Mouse (Mus musculus): Measurements from ENCODE around the gene Gm128. TPM values are rescaled to one million over a fixed set of nuclear protein-coding genes. Genes with fewer than 3 reads are reported as not detected.

Gm128 gene
- total RNA-seq, 2 experiments from 2014 or later, result 0.12 TPM; not detected in 1

DNA sequence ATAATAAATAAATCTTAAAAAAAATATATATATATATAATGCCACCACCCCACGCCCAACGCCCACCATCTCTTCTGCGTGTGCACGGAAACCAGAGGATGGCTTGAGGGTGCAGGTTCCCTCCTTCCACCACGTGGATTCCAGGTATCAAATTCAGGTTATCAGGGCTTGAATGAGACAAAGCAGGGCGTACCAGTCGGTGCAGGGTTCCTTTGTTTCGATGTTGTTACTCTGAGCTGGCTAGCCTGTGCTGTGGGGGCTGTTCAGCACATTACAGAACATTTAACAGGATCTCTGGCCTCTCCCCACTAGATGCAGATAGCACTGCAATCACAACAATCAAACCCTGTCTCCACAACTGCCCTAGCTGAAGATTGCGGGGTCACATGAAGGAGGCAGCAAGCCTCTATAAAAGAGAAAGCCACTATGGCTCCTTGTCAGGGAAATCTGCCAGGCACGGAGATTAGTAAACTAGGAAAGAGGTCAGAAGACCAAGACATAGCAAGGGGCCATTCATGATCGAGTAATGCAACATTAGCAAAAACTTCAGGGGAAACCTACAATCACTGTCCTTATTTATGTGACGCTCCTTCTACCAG, 29.5 kb upstream of the Gm128 start:
- DNase-seq, result no peak
- intact Hi-C loops (cut with DNase I), result no loop called here

DNA sequence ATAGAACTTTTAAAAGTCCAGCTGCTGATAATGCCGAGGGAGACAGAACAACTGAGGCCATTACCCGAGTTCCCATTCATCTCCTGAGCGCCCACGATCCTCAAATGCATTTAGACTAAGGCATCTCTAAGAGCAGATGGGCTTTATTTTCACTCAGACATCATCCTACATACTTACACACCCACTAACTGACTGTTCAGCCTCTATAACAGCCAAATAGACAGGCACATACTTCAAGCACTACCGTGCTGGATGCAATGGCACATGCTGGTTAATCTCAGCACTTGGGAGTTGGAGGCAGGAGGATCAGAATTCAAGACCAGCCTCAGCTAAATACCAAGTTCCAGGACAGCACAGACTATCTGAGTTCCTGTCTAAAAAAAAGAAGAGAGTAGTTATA, 28.4 kb upstream of the Gm128 start:
- intact Hi-C loops (cut with DNase I), result no loop called here
- DNase-seq, result no peak

DNA sequence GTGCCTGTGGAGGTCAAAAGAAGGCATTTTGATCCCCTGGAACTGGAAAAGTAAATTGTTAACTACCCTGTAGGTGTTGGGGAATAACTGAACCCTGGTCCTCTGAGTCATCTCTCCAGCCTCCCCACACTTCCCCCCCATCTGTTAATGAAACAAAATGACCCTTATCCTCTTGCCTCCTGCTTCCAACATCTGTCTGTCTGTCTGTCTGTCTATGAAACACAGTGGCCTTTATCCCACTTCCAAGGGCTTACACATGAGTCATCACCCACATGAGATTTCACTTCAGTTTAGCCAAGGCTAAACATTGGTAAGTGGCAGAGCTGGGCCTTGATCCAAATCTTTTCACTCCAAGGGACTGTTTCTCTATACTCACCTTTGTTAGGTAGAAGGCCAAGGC, 26.5 kb upstream of the Gm128 start:
- intact Hi-C loops (cut with DNase I), result no loop called here
- DNase-seq, result no peak

DNA sequence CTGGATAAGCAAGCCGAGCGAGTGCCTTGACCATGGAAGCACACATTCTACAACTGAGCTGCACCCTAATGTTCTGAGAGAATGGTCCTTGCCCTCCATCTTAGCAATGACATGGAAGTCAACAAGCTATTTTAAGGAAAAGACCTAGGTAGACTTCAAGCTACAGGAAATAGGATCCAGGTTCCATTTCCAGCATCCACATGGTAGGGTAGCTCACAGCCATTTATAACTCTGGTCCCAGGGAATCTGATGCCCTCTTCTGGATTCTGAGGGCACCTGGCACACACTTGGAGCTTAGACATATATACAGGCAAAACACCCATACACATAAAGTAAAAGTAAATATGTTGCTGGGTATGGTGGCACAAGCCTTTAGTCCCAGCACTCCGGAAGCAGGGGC, 24.7 kb upstream of the Gm128 start:
- intact Hi-C loops (cut with DNase I), result no loop called here
- no peak for DNase-seq

DNA sequence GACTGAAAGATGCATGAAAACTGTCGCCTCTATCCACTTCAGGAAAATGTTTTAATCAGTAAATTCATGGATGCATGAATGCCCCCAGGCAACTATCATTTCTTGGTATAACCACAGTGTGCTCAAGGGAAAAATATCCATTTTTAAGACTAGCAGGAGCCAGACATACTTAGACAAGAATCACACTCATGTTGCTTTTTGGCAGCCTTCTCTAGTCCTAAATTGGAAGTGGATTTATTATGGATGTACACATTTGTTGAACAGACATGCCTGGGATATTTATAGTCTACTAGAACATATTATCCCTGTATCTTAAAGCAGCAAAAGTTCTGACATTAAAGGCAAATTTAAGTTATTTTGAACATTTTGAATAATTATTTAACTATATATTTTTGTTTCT, 23.3 kb upstream of the Gm128 start:
- intact Hi-C loops (cut with DNase I), result no loop called here
- no peak for DNase-seq

DNA sequence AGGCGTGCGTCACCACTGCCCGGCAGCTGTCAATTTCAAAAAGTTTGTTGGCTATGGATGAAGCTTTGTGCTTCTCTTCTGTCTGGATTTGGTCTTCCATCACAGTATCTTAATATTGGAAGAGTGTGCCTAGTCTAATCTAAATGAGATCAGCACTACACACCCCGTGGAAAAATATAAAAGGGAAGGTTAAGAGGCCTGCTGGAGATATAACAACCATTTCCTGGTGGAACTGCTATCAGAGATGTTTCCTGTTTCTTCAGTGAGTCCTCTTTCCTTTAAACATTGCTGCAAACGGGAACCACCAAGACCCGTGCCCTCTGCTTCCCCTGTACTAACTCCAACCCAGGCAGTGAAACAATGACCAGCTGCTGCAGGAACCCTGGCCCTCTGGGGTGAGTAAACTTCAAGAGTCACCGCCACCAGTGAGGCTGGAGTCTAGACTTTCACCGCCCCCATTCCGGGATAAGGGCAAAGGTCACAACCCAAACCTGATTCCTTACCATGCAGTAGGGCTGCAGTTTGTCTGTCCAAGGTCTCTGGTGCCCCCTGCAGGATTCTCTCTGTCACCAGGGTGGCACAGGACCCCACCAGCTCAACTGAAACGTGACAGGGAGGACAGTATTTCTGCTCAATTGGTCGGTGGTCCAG, 21.8 kb upstream of the Gm128 start:
- intact Hi-C loops (cut with DNase I), result loop anchor here (1.0 to 2.0 kb wide), 2 partner anchors 46 to 121 kb away; partner anchors contain the start of genes Gabpb2 and Tnfaip8l2
- peak; percentile 80 to 82 for DNase-seq

DNA sequence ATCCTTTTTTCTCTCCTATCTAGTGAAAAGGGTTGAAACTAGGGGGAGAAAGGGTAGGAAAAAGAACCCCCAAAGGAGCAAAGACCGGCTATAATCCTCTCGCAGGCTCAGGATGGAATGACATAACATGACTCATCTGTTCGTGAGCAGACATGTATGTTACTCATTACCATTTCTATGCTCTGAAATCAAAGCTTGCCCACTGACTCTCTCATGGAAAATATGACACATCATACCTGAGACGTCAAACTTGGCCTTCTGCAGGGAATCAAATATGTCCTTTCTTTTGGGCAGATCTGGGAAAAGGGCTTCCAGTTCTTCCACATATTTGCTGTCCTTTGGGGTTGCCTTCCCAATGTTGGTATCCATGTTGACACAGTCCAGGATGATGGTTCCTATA, 20.6 kb upstream of the Gm128 start:
- no peak for DNase-seq
- intact Hi-C loops (cut with DNase I), result loop anchor here (2.0 kb wide), 1 partner anchor 45 kb away; the partner anchor contains the start of gene Gabpb2

DNA sequence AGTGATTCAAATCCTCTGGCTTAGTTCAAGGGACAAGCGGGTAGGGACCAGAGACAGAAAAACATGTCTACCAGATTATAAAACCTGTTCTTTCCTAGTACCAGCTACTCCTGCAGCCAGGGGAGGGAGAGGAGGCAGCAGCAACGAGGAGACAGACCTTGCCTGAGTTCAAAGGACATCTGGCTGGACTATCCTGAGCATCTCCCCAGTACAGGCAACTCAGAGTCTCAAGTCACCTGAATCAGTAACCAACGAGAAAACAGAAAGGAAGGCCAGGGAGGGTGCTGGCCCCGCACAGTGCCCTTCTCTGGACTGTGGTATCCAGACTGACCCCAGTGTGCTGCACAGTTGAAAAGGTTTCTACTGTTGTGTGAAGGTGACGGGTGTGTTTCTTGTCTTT, 15.5 kb upstream of the Gm128 start:
- DNase-seq, result no peak
- intact Hi-C loops (cut with DNase I), result no loop called here

DNA sequence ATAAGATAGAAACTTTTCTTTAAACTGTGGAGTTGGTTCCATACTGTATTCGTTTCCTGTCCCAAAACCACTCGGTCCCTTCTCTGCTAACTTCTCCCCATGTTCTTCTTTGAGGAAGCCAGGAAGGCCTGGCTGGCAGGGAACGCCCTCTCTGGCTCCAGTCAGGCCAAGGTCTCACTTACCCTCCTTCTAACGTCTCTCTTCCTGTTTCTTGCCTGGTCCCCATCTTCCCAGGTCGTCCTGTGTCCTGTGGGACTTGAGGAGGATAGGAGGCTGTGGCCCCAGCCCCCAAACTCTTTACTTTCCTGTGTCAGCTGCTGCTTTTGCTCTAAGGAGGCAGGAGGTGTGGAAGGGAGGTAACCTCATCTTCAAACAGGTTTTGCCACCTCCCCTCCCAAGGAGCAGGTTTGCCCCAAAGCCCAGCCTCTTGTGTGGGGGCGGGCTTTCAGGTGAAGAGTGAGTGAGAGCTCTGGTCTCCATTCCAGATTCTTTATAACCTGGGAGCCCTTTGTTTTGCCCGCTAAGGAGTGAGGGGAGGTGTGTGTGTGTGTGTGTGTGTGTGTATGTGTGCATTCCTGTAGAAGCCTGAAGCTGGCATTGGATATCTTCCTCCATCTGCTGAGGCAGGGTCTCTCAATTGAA, 9.5 kb upstream of the Gm128 start, which contains the start of gene Bnipl:
TSS of gene Bnipl (minus strand) at position 411 of the 642 bp plus-strand sequence.
- intact Hi-C loops (cut with DNase I), result no loop called here
- DNase-seq, result no peak

DNA sequence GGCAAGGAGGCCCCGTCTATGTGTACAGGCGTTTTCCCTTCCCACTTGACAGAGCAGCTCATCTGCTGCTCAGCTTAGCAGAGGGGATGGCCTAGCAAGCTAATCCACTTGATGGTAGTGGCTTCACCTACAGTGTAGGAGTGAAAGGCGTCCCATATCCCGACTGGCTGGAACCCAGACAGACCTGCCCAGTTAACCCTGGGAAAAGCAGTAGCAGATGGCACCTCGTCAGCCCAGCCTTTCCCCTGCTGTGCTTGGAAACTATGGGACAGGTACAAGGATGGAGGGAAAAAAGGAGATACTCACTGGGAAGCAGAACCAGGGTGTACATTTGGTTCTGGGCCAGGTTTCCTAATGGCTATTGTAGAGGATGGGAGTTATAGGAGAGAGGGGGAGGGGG, 9.0 kb upstream of the Gm128 start:
- DNase-seq, result no peak
- intact Hi-C loops (cut with DNase I), result no loop called here

DNA sequence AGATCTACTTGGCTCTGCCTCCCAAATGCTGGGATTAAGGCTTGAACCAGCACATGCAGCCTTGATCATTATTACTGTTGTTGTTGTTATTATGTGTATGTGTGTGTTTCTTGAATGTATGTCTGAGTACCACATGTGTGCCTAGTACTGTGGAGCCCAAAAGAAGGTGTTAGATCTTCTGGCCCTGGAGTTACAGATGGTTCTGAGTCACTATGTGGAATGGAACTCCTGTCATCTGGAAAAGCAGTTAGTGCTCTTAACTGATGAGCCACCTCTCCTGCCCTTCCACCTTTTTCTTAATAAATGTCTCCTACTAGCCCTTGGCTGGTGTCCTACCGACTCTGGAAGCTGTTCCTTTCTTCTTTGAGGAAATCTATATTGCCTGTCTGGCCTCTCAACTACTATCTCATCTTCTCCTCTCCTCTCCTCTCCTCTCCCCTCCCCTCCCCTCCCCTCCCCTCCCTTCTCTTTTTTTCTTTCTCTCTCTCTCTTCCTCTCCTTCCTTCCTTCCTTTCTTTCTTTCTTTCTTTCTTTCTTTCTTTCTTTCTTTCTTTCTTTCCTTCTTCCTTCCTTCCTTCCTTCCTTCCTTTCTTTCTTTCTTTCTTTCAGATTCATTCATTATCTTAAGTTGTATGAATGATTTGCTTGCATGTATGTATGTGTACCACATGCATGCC, 6.4 kb upstream of the Gm128 start:
- intact Hi-C loops (cut with DNase I), result no loop called here
- DNase-seq, result no peak

DNA sequence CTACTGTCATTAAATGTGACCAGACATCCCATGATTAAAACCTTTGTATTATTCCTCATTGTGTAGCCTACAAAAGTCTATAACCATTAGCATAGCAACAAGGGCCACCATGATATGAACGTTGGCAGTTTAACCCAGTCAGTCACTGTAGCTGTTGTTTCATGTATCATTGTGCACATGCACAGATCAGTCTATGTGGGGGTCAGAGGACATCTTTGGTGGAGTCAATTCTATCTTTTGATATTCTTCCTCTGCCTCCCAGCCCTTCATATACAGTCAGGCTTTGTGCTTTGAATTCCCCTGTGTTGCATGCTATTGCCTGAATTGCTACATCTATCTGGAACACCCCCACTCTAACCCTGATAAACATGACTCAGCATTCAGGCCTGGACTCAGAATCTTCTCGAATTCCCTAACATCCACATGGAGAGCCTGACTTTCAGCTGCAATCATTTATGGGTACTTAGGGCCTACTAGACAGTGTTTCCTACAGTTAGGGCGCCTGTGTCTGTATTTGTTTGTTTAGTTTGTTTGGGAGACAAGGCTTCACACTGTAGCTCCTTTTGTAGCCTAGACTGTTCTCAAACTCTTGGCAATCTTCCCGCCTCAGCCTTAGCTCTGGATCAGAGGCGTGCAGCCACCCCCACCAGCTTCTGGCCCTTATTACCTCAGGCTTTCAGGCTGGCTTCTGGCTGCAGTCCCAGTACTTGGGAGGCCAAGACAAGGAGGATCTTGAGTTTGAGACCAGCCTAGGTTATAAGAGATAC, 5.2 kb upstream of the Gm128 start:
- peak; percentile 48 to 59 for DNase-seq
- intact Hi-C loops (cut with DNase I), result no loop called here

DNA sequence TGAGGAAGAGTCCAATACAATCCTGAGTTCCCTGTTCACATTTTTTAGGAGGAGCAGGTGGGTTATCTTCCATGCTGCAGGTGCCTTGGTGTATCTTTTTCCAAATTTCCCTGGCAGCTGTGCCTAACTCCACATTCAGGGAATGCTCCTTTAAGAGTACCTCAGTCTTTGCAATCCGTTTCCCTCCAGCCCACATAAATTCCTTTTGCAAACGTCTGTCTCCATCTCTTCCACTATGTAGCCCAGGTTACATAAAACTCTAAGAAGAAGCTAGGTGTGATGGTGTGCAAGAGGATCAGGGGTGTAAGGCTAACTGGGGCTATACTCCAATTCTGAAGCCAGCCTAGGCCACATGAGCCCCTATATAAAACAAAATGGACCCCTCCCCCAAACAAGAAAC, 1.7 kb upstream of the Gm128 start:
- no peak for DNase-seq
- intact Hi-C loops (cut with DNase I), result no loop called here

DNA sequence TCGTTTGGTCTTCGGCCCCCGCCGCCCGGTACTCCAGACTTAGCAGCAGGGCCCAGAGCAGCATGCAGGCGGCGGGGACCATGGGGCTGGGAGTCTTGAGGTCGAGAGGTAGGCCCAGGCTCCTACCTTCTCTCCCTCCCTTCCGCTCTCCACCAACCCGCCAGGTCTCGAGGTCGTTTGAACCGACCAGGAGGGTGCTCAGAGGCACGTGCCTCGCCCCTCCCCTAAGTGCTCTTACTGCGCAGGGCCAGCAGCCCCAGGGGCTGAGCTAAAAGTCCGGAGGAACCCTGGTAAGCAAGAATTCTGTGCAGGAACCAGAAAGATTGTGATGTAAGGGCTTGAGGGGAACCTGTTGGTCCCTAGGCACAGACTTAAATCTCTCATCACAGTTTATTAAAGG, 498 bp downstream of the Gm128 start:
- intact Hi-C loops (cut with DNase I), result no loop called here
- DNase-seq, result no peak

DNA sequence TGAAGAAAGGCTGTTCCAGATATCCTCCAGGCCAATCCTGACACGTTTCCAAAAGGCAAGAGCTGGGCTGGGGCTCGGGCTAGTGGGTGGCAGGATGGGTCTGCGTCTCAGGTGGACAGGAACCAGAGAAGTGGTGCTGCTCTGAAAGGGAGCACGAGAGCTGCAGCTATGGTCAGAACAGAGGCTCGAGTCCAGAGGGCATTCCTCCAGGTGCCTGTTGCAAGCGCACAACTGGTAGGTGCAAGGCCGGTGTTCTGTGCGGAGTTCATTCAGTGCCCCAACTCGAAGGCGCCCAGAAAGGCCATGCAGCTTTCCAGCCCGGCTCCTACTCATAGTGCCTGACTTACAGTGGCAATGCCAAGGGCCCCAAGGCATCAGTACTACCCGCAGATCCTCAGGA, 1.4 kb downstream of the Gm128 start:
- no peak for DNase-seq
- intact Hi-C loops (cut with DNase I), result no loop called here

DNA sequence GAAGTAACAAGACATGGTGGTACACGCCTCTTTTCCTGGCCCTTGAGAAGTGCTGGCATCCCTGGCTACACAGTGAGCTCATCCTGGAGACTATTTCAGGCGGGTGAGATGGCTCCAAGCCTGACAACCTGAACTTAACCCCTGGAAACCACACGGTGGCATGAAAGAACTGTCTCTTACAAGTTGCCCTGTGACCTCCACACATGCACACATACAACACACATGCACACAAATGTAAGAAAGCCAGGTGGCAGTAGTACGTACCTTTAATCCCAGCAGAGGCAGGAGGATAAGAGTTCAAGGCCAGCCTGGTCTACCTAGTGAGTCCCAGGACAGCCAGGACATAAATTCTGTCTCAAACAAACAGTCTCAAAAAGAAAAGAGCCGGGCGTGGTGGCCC, 2.4 kb downstream of the Gm128 start:
- intact Hi-C loops (cut with DNase I), result no loop called here
- no peak for DNase-seq

DNA sequence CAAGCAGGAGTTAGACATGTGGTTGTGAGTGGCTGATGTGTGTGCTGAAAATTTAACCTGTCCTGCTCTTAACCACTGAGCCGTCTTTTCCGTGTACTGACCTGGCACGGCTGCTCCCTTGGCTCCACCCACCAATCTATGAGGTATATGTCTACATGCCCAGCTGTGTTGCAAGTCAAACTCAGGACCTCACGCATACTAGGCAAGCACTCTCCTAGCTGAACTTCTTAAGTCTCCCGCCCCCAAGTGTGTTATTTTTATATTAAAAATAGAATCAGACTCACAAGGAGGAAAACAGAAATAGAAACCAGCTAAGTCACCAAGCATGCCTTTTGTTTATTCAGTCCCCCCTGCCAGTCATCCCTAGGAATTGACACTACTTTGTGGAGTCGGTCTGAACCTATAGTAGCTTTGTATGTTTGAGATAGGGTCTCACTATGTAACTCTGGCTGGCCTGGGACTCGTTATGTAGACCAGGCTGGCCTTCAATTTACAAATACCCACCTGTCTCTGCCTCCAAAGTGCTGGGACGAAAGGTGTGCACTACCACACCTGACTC, 3.8 kb downstream of the Gm128 start:
- intact Hi-C loops (cut with DNase I), result no loop called here
- DNase-seq, result no peak

DNA sequence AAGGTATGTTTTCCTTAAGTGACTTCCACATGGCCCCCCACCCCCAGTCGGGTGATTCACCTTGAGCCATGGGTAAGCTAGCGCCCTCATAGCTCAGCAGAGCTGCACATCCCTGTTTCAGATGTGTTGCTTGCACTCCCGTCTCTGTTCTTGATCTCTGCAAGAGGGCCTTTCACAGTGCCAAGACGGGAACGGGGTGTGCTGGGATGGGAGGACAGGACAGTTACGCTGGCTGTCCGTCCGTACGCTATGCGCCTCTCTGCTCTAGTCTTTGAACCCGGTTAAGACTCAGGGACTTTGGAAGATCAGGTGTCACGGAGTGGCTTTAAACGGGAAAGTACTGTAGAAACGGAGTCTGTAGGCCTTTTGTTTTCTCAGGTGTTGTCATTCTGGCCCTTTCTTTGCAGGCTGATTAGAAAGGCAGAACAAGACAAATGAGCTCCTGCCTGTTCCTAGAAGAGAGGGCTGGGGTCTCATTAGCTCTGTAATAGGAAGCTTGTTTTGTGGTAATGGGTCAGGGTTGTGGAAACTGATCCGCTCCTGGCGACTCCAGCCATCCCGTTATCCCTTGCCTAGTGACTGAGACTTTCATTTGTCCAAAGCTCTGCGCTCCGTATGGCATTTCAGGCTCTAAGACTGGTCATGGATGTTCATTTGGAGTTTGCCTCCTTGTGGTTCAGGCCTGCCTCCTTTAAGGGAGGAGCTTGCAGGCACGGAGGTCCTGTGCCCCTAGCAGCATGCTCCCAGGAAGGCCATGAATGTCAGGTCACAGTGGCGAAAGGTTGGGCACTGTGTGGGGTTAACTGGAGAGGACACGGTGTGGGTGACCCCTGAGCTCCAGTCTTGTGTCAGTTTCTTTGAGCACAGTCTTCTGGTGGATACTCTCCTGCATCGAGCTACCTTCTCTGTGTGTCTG, 5.8 kb downstream of the Gm128 start:
- intact Hi-C loops (cut with DNase I), result no loop called here
- DNase-seq, result no peak

DNA sequence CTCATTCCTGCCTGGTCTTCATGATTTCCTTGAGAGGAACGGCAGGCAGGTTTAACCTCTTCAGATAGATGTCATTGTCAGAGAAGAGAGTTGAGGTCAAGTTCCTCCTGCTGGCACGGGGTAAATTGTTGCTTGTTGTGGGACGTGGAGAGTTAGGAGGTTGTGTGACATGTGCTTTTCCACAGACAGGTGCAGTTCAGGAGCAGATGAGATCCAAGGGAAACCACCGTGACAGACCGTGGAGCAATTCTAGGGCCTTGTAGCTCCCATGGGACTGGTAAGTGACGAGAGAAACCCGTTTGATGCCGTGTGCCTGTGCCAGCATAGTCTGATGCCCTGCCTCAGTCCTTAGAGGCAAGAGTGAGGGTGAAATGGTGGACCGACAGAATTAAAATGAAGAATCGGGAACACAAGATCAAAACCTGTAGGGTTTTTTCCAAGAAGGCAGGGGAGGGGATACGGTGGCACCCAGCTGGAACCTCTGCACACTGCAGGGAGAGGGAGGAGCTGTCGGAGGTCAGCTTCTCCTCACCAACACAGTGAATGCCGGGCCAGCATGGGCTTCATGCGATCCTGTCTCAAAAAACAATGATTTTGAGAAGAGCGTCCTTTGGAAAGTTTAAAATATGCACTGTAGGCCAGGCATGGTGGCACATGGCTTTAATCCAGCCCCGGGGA, 8.0 kb downstream of the Gm128 start:
- intact Hi-C loops (cut with DNase I), result no loop called here
- DNase-seq, result no peak
